Mouse (Mus musculus) olfactory bulb, adult 2 months (tissue): Measurements from ENCODE around the gene Chd4. TPM values are rescaled to one million over a fixed set of nuclear protein-coding genes. Genes with fewer than 3 reads are reported as not detected.
"Not testable (repeated sequence)": the region's sequence is repeated elsewhere in the genome, so short reads cannot be mapped to it uniquely, and the experiment has no call there.

Experiments
- H3K27ac ChIP-seq: fragments of 200-500 bp; 2 replicates; pipeline ENCODE4 v1.5.1; 2012; ENCODE audit warnings: low read depth, low read length; ENCODE audit not compliant: insufficient read depth
- H3K4me1 ChIP-seq: fragments of 200-500 bp; 2 replicates; pipeline ENCODE4 v1.6.1; 2012; ENCODE audit warnings: low read length; ENCODE audit not compliant: control insufficient read depth, insufficient read depth
- H3K4me3 ChIP-seq: fragments of 200-500 bp; 2 replicates; pipeline ENCODE4 v1.5.1; 2012; ENCODE audit warnings: mild to moderate bottlenecking, low read depth, low read length, moderate library complexity; ENCODE audit not compliant: insufficient read depth
- CTCF ChIP-seq: fragments of 200-500 bp; IDR thresholded peaks from 2 replicates; pipeline ENCODE4 v1.5.1; 2012; ENCODE audit warnings: low read depth, mild to moderate bottlenecking, low read length, moderate library complexity; ENCODE audit not compliant: insufficient read depth
- POLR2A ChIP-seq: fragments of 200-500 bp; IDR thresholded peaks from 2 replicates; pipeline ENCODE4 v1.6.1; 2012; ENCODE audit warnings: mild to moderate bottlenecking, low read depth, low read length, moderate library complexity; ENCODE audit not compliant: insufficient read depth
- WGBS: fragments of 180-500 bp; shearing (Covaris S2); methylation state at CpG from one replicate; pipeline ENCODE4 v1.1.7; 2018; 5-methylcytosine and 5-hydroxymethylcytosine counted together
- polyA plus RNA-seq: library from polyadenylated mRNA; stranded (reverse); fragments of >200 nt; gene quantifications from 2 replicates; pipeline ENCODE4 v1.2.4, GENCODE M21; 2012; ENCODE audit warnings: low replicate concordance; ENCODE audit not compliant: missing spikeins, insufficient read depth, insufficient read length

The Chd4 gene
- 91.6 and 138 TPM in 2 replicates for polyA plus RNA-seq

DNA sequence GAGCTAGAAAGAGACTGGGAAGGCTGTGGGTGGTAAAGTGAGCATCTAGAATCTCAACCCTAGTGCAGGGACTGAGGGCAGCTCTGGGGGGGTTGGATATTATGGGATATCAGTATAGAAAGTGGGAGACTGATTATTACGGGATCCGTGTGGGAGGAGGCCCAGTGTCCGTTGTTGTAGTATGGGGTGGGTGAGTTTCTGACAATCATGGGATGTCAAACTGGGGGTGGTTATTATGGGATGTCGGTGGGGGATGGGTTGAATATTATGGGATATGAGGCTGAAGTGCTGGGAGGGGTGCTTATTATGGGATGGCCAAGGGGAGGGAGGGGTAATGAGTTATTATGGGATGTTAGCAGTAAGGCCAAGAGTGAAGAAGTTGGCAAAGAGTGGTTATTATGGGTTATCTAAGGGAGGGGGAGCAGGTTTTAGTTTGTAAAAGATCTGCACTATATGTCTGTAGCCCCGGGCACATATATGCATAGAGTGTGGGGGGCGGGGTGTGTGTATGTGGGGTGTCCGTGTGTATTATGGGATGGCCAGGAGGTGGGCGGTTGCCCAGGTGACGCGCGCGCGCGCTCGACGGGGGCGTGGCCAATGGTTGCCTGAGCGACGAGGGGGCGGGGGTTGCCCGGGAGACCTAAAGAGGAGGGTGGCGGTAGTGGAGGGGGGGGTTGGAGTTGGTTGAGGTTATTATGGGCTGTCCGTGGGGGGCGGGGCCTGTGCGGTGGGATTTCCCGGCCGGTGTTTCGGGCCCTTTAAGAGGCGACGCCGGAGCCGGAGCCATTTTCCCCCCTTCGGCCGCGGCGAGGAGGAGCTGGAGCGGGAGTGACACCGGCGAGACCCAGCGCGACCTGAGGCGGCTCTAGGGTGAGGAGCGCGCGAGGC lies at the start of gene Chd4:
TSS of gene Chd4 (plus strand) at position 591 of the 888 bp plus-strand sequence.
- under 1% methylated on average over 44 of the region's 45 CpGs for WGBS
- Histone ChIP-seq H3K4me1 (peaks cover 30% of the 10 kb centered on the region), H3K27ac (peak within 1 kb of the TSS; percentile 97), H3K4me3 (peak within 1 kb of the TSS; percentile 98)
- peak; percentile 89 for TF ChIP-seq POLR2A
- TF ChIP-seq CTCF = no peak

DNA sequence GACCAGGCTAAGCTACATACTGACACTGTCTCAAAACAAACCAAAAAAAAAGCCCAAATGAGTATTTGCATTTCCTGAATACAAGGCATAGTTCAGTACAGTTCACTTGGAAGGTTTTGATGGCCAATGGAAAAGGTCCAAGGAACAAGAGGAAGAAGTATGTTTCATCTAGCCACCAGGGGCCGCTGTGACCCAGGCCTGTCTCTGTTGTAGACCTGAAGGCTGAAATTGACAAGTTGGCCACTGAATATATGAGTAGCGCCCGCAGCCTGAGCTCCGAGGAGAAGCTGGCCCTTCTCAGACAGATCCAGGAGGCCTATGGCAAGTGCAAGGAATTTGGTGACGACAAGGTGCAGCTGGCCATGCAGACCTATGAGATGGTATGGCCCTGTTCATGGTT lies 49.1 kb upstream of the Chd4 start:
- no peak overlapping the region for H3K4me3 ChIP-seq
- no peak overlapping the region for H3K27ac ChIP-seq
- WGBS = 20% methylated on average over 5 of the region's 5 CpGs
- no peaks in the 10 kb centered on the region for H3K4me1 ChIP-seq
- TF ChIP-seq POLR2A (no peak), CTCF (peak; percentile 44; the same call in 1 of the 2 replicates)

DNA sequence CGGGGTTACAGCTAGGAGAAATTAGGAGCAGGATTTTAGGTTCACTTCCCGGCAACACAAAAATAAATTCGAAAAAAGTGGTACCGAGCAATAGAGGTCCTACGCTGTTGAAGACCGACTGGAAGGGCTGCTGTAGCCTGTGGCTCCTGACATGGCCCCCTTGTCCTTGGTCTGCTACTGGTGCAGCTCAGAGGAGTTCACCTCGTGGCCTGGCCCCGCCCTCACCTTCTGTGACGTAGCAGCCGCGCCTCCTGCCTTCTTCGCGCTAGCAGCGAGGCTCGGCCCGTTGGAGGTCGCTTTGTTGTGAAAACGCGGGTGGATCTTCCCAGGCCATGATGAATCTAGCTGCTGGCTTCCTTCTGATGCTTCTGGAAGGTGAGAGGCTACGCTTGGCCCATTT lies 46.1 kb upstream of the Chd4 start, which contains the start of gene Acrbp:
TSS of gene Acrbp (plus strand) at position 12 of the 400 bp plus-strand sequence.
- TF ChIP-seq CTCF (no peak), POLR2A (no peak)
- WGBS = 48% methylated on average over 20 of the region's 20 CpGs
- no peak within 1 kb of the TSS for H3K27ac ChIP-seq
- no peaks in the 10 kb centered on the region for H3K4me1 ChIP-seq
- H3K4me3 ChIP-seq = no peak within 1 kb of the TSS

DNA sequence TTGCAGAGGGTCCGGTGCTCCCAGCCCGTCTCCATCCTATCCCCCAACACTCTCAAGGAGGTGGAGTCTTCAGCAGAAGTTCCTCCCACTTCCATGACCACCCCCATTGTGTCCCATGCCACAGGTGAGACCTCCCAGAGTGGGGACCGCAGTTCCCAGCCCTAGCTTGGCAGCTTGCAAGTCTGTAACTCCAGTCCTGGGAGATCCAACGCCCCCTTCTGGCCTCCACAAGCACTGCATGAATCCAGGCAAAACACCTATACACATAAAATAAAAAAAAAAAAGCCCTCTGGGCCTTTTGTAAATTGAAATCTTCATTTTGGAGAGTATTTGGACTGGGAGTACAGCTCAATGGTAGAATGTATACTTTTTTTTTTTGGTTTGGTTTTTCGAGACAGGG lies 44.5 kb upstream of the Chd4 start:
- H3K4me3 ChIP-seq = no peak overlapping the region
- 65% methylated on average over 5 of the region's 5 CpGs for WGBS
- H3K4me1 ChIP-seq = no peaks in the 10 kb centered on the region
- TF ChIP-seq CTCF (peak; percentile 48; the same call in 1 of the 2 replicates), POLR2A (no peak)
- no peak overlapping the region for H3K27ac ChIP-seq

DNA sequence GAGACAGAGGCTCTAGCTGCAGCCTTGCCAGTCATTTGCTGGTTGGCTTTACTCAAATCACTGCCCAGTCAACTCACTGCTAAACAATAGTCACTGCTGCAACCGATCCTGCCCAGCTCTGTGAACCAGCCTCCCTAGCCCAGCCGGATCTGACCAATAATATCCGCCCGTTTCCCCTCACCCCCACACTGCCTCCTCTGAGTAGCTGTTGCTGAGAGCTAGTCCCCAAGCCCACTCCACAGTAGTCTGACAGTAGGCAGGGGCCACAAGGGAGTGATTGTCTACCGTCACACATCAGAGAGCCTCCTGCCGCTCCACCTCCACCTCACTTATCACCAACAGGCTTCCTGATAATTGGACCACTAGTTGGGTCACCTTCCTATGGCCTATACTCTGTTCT lies 34.3 kb upstream of the Chd4 start:
- TF ChIP-seq CTCF = no peak
- TF ChIP-seq POLR2A = no peak
- 35% methylated on average over 6 of the region's 6 CpGs for WGBS
- no peak overlapping the region for H3K27ac ChIP-seq
- H3K4me3 ChIP-seq = no peak overlapping the region
- H3K4me1 ChIP-seq = peaks cover 5% of the 10 kb centered on the region

DNA sequence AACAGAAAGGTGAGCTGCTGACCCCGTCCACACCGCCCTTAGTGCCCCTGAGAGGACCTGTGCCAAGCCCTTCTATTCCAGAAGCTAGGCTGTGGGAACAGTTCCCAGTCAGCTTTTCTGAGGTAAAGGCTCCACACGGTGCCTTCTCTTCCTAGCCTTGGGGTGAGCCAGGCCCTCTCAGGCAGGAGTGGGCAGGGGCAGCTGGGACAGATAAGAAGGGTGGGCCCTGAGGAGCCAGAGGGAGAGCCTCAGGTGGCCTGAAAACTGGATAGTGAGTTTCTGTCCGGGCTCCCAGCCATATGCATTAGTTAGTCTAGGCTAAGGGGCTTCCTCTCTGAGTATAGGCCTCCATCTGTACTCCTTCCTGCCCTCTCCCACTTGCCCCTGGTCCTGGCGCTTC lies 33.3 kb upstream of the Chd4 start:
- TF ChIP-seq POLR2A (no peak), CTCF (no peak)
- H3K4me1 ChIP-seq = peaks cover 5% of the 10 kb centered on the region
- H3K4me3 ChIP-seq = no peak overlapping the region
- 71% methylated on average over 5 of the region's 5 CpGs for WGBS
- H3K27ac ChIP-seq = no peak overlapping the region

DNA sequence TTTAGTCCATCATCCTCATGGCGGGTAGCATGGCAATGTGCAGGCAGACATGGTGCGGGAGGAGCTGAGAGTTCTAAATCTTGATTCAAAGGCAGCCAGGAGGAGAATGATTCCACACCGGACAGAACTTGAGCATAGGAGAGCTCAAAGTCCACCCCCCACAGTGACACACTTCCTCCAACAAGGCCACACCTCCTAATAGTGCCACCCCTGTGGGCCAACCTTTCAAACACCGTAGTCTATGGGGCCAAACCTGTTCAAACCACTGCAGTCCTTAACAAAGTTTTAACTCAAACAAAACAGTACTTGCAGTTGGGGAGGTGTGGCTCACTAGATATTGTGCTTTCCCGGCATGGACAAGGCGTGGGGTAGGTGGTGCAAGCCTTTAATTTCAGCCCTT lies 31.9 kb upstream of the Chd4 start:
- 80% methylated on average over 6 of the region's 6 CpGs for WGBS
- Histone ChIP-seq H3K4me3 (no peak overlapping the region), H3K27ac (no peak overlapping the region), H3K4me1 (peaks cover 5% of the 10 kb centered on the region)
- TF ChIP-seq CTCF = no peak
- TF ChIP-seq POLR2A = no peak

DNA sequence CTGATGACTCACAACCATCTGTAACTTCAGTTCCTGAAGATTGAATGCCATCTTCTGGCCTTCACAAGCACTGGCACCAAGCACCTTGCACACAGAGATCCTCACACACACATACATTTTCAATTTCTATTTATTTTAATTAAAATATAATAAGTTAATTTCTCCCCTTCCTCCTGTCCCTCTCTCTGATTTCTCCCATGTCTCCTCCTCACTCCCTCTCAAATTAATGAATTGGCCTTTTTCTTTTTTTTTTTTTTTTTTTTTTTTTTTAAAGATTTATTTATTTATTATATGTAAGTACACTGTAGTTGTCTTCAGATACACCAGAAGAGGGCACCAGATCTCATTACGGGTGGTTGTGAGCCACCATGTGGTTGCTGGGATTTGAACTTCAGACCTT lies 30.6 kb upstream of the Chd4 start:
- H3K4me3 ChIP-seq, H3K27ac ChIP-seq, H3K4me1 ChIP-seq: not testable (repeated sequence)
- WGBS = no CpG with 5 or more reads among the region's 1 CpGs

DNA sequence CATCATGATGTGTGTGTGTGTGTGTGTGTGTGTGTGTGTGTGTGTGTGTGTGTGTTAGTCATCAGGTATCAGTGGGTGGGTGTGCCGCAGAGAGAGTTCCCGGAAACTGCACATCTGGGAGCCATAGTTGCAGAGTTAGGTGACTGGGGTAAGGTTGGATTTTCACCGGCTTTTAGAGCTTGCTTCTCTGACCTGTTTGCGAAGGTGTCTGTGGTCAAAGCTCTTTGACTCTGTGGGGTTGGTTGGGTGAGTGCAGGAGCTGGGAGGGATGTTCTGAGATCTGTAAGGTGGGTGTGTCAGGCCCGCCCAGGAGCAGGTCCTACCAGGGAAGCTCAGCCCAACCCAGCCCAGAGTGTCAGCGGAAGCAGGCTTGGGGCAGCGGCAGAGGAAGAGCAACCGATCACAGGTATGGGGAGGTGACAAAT lies 28.2 kb upstream of the Chd4 start, which contains the start of gene Lpar5:
TSS of gene Lpar5 (plus strand) at position 350 of the 425 bp plus-strand sequence.
- peaks cover 2% of the 10 kb centered on the region; the same call in 1 of the 2 replicates for H3K4me1 ChIP-seq
- TF ChIP-seq POLR2A (no peak), CTCF (no peak)
- H3K27ac ChIP-seq = no peak within 1 kb of the TSS
- no peak within 1 kb of the TSS for H3K4me3 ChIP-seq
- 81% methylated on average over 8 of the region's 8 CpGs for WGBS
